Mouse (Mus musculus) C3H10T1/2 (cell line): ENCODE data around the gene Syt5. TPM values are rescaled to one million over a fixed set of nuclear protein-coding genes. Genes with fewer than 3 reads are reported as not detected.

Source experiments
- polyA plus RNA-seq, 2 experiments: library from polyadenylated mRNA; unstranded; fragments of >200 nt; fragmentation: generic; extraction: Trizol; gene quantifications; one replicate each; pipeline ENCODE4 v1.2.1; 2012; ENCODE audit warnings: missing spikeins in 2 of 2

Syt5 gene
- under 1 TPM in 1 of 2 experiments, not detected in 1; 0.04 TPM for polyA plus RNA-seq

GRCm38 (mm10) chr7:4547221-4547641 is at the start of gene Syt5:
Syt5 (minus strand) TSS chr7:4547541.

GRCm38 (mm10) chr7:4532005-4532729 is 15.2 kb downstream of the Syt5 start, which contains the start of gene Dnaaf3:
Dnaaf3 (minus strand) TSS chr7:4532453.

GRCm38 (mm10) chr7:4524212-4524922 is 23.0 kb downstream of the Syt5 start, which contains the start of gene Tnni3:
Tnni3 (minus strand) TSS chr7:4524229.

GRCm38 (mm10) chr7:4516332-4517050 is 30.9 kb downstream of the Syt5 start, which contains the start of gene Tnnt1:
Tnnt1 (minus strand) TSS chr7:4516382.

GRCm38 (mm10) chr7:4501558-4502397 is 45.6 kb downstream of the Syt5 start, which contains the start of gene Ppp1r12c:
Ppp1r12c (minus strand) TSS chr7:4501680.

Other genes with a start within 250 kb of the Syt5 start
- not detected for gene Ncr1, start 209.8 kb downstream of the Syt5 start, polyA plus RNA-seq
- gene Gp6, start 149.8 kb downstream of the Syt5 start, polyA plus RNA-seq: not detected
- gene Rdh13, start 101.9 kb downstream of the Syt5 start, polyA plus RNA-seq: 1 to 10 TPM; 2.8 to 7.2 TPM
- 1 to 10 TPM in 1 of 2 experiments, under 1 TPM in 1; 0.28 to 1.1 TPM for gene Eps8l1, start 86.9 kb downstream of the Syt5 start, polyA plus RNA-seq
- gene Ppp1r12c, start 45.9 kb downstream of the Syt5 start, polyA plus RNA-seq: 10 to 100 TPM; 35.2 to 55.0 TPM
- gene Tnnt1, start 31.2 kb downstream of the Syt5 start, polyA plus RNA-seq: 1 to 10 TPM in 1 of 2 experiments, under 1 TPM in 1; 0.04 to 4.4 TPM
- gene Tnni3, start 23.3 kb downstream of the Syt5 start, polyA plus RNA-seq: 1 to 10 TPM in 1 of 2 experiments, under 1 TPM in 1; 0.12 to 3.6 TPM
- gene Dnaaf3, start 15.1 kb downstream of the Syt5 start, polyA plus RNA-seq: 1 to 10 TPM; 2.1 to 3.7 TPM
- gene Ptprh, start 56.5 kb upstream of the Syt5 start, polyA plus RNA-seq: not detected
- 1 to 10 TPM; 1.9 to 4.9 TPM for gene Tmem86b, start 83.9 kb upstream of the Syt5 start, polyA plus RNA-seq
- gene Ppp6r1, start 111.5 kb upstream of the Syt5 start, polyA plus RNA-seq: 10 to 100 TPM; 24.9 to 47.9 TPM
- gene Hspbp1, start 137.5 kb upstream of the Syt5 start, polyA plus RNA-seq: 100 to 1,000 TPM in 1 of 2 experiments, 10 to 100 TPM in 1; 56.4 to 125 TPM
- 10 to 100 TPM in 1 of 2 experiments, 1 to 10 TPM in 1; 3.8 to 11.2 TPM for gene Brsk1, start 143.1 kb upstream of the Syt5 start, polyA plus RNA-seq
- gene Tmem150b, start 177.7 kb upstream of the Syt5 start, polyA plus RNA-seq: under 1 TPM; 0.02 to 0.27 TPM
- 10 to 100 TPM in 1 of 2 experiments, 1 to 10 TPM in 1; 6.4 to 30.2 TPM for gene Kmt5c, start 192.6 kb upstream of the Syt5 start, polyA plus RNA-seq
- under 1 TPM; 0.08 to 0.26 TPM for gene Cox6b2, start 205.6 kb upstream of the Syt5 start, polyA plus RNA-seq
- gene Fam71e2, start 223.8 kb upstream of the Syt5 start, polyA plus RNA-seq: not detected
- under 1 TPM; 0.66 to 0.91 TPM for gene Il11, start 235.3 kb upstream of the Syt5 start, polyA plus RNA-seq
- 1 to 10 TPM in 1 of 2 experiments, under 1 TPM in 1; 0.61 to 1.1 TPM for gene Tmem190, start 235.4 kb upstream of the Syt5 start, polyA plus RNA-seq
- 10 to 100 TPM in 1 of 2 experiments, 1 to 10 TPM in 1; 9.5 to 53.2 TPM for gene Tmem238, start 242.1 kb upstream of the Syt5 start, polyA plus RNA-seq
- gene Rpl28, start 245.3 kb upstream of the Syt5 start, polyA plus RNA-seq: over 10,000 TPM in 1 of 2 experiments, 1,000 to 10,000 TPM in 1; 4,560 to 11,128 TPM